Mouse (Mus musculus) neural tube, embryonic 14.5 days (tissue): ENCODE results near the gene Nfkbie. TPM values are rescaled to one million over a fixed set of nuclear protein-coding genes. Genes with fewer than 3 reads are reported as not detected.

Experiments
- ATAC-seq: fragments of 200-750 bp; cut with Nextera tagmentation; 2 replicates; pipeline ENCODE4 v1.8.0; 2017; ENCODE audit warnings: low read depth, mild to moderate bottlenecking, moderate TSS enrichment, moderate library complexity
- H3K27ac ChIP-seq: fragments of 300-500 bp; sonication (generic); 2 replicates; pipeline ENCODE4 v1.5.1; 2014; ENCODE audit warnings: low read depth, mild to moderate bottlenecking, control low read depth, low read length, moderate library complexity, mixed read lengths
- H3K27me3 ChIP-seq: fragments of 300-500 bp; sonication (generic); 2 replicates; pipeline ENCODE4 v1.6.1; 2014; ENCODE audit warnings: low read length; ENCODE audit not compliant: control insufficient read depth, insufficient read depth
- H3K36me3 ChIP-seq: fragments of 300-500 bp; sonication (generic); 2 replicates; pipeline ENCODE4 v1.6.1; 2014; ENCODE audit warnings: low read length, mixed read lengths; ENCODE audit not compliant: control insufficient read depth, insufficient read depth
- H3K4me1 ChIP-seq: fragments of 300-500 bp; sonication (generic); 2 replicates; pipeline ENCODE4 v1.6.1; 2014; ENCODE audit warnings: low read length; ENCODE audit not compliant: control insufficient read depth, insufficient read depth
- H3K4me2 ChIP-seq: fragments of 300-500 bp; sonication (generic); 2 replicates; pipeline ENCODE4 v1.6.1; 2014; ENCODE audit warnings: mild to moderate bottlenecking, low read depth, low read length, control low read depth
- H3K4me3 ChIP-seq: fragments of 300-500 bp; sonication (generic); 2 replicates; pipeline ENCODE4 v1.5.1; 2014; ENCODE audit warnings: low read depth, low read length, control low read depth, mixed read lengths
- H3K9ac ChIP-seq: fragments of 300-500 bp; sonication (generic); replicated peaks from 2 replicates; pipeline ENCODE4 v1.6.1; 2014; ENCODE audit warnings: low read depth, mild to moderate bottlenecking, control low read depth, low read length, mixed read lengths
- H3K9me3 ChIP-seq: fragments of 300-500 bp; sonication (generic); 2 replicates; pipeline ENCODE4 v1.6.1; 2016; ENCODE audit warnings: low read length; ENCODE audit not compliant: control insufficient read depth
- WGBS: fragments of 180-500 bp; shearing (Covaris S2); extraction: QIAGEN DNeasy Blood & Tissue Kit; methylation state at CpG from one replicate; pipeline ENCODE4 v1.1.7; 2014; 5-methylcytosine and 5-hydroxymethylcytosine counted together
- polyA plus RNA-seq: library from polyadenylated mRNA; unstranded; fragments of >200 nt; fragmentation: Nextera tagmentation; extraction: Ambion mirVana; gene quantifications from 2 replicates; pipeline ENCODE4 v1.2.1, GENCODE M21; 2014

The Nfkbie gene
- polyA plus RNA-seq, 1 experiment from 2014 or later, result 4.2 TPM

DNA sequence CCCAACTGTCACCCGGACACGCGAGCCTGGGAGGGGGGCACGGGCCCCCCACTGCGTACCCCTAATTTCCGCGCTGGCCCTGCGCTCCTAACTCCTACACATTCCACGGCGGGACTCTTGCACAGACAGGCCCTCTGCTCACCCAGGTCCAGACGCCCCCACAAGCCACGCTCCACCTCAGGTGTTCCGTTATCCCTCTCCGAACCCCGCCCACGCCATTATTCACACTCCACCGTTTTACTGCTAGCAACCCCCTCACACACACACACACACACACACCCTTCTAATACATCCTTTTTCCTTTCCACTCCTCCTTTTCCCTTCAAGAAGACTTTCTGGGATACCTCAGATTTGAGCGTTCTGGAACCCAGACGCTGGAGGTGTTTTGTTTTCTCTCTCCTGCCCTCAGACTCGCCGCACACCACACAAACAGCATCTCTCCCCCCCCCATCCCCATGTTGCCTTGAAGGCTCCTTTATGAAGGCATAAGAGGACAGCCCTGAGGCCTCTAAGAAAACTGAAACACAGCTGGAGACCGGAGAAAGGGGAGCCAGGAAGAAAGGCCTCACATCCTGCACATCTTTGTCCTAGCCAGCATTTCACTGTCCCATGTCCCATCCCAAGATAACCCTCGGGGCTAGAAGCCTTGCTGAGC is 40.4 kb downstream of the Nfkbie start:
- peaks cover 36% of the 10 kb centered on the region for H3K4me1 ChIP-seq
- ATAC-seq, result peak; percentile 32
- WGBS, result 6% methylated on average over 16 of the region's 23 CpGs

DNA sequence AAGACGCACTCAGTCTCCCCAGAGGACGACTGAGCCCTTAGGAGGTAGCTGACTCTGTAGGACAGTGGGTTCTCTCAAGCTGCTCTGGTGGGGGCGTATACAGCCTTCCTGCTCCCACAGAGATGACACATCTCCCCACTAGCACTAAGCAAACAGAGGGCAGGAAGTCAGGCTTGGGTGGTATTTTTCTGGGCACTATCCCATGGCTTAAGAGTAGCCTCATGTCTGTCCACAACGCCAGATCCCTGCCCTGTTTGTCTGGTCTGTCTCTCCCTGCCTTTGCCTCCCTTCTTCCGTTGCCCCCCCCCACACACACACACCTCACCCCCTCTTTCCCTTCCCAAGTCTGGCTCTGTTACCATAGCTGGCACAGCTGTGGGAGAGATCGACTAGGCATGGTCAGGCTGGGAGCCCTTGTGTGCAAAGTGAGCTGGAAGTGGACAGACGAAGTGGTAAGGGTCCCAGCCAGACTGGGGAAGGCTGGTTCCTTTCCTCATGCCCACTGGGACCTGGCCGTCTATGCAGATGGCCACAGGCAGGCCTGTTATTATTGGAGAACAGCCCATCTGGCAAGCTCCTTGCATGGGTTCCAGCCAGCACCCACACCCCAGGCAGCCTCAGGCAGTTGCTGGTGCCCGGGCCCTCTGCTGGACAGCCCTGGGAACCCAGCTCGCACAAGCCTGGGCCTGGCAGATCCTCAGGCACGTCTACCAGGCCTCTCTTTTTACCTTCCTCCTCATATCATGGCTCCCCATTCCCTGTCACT is 41.3 kb downstream of the Nfkbie start:
- ATAC-seq, result peak; percentile 39; the same call in 1 of the 2 replicates
- no peak overlapping the region for H3K4me3 ChIP-seq
- peaks cover 6% of the 10 kb centered on the region; the same call in 1 of the 2 replicates for H3K27me3 ChIP-seq
- no peaks in the 10 kb centered on the region for H3K36me3 ChIP-seq
- H3K4me2 ChIP-seq, result no peak overlapping the region
- no peak overlapping the region for H3K9ac ChIP-seq
- H3K9me3 ChIP-seq, result no peaks in the 10 kb centered on the region
- H3K27ac ChIP-seq, result peak overlapping the region; percentile 52; the same call in 1 of the 2 replicates
- H3K4me1 ChIP-seq, result peaks cover 36% of the 10 kb centered on the region
- WGBS, result 20% methylated on average over 11 of the region's 11 CpGs

More for the DNA sequence above, 40.4 kb downstream of the Nfkbie start:
- peak overlapping the region; percentile 57; the same call in 1 of the 2 replicates for H3K9ac ChIP-seq
- H3K4me2 ChIP-seq, result peak overlapping the region; percentile 89
- H3K27ac ChIP-seq, result peak overlapping the region; percentile 29; the same call in 1 of the 2 replicates
- no peaks in the 10 kb centered on the region for H3K36me3 ChIP-seq
- H3K27me3 ChIP-seq, result no peaks in the 10 kb centered on the region; the same call in 1 of the 2 replicates
- H3K9me3 ChIP-seq, result no peaks in the 10 kb centered on the region
- peak overlapping the region; percentile 42 for H3K4me3 ChIP-seq

DNA sequence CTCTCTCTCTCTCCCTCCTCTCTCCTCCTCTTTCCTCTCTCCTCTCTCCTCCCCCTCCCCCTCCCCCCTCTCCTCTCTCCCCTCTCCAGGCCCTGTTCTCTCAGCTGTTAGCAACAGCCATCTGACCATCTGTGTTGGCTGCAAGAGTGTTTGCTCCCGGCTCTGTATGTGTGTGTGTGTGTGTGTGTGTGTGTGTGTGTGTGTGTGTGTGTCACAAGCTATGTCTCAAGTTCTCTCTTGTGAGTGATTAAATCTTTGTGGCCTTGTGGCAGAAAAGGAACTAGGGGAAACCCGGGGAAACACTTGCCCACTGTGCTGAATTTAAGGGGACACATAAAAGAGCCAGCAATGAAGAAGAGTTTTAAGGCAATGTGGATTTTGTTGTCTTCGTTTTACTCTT is 42.3 kb downstream of the Nfkbie start:
- no peak for ATAC-seq
- Histone ChIP-seq H3K27me3 (peaks cover 6% of the 10 kb centered on the region; the same call in 1 of the 2 replicates), H3K9me3 (no peaks in the 10 kb centered on the region), H3K4me1 (peaks cover 30% of the 10 kb centered on the region), H3K36me3 (no peaks in the 10 kb centered on the region), H3K4me3 (no peak overlapping the region), H3K9ac (no peak overlapping the region), H3K27ac (no peak overlapping the region), H3K4me2 (no peak overlapping the region)
- 31% methylated on average over 3 of the region's 3 CpGs for WGBS

DNA sequence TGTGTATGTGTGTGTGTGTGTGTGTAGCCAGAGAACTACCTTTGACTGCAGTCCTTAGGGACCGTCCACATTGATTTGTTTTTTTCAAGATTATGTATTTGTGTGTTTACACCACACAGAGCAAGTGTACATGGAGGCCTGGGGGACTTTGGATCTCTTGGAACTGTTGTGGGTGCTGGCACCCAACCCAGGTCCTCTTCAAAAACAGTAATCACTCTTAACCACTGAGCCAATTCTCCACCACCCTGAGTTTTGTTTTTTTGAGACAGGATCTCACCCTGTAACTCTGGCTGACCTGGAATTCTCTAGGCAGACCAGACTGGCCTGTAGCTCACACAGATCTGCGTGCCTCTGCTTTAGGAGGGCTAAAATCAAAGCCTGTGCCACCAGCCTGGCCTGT is 42.9 kb downstream of the Nfkbie start:
- Histone ChIP-seq H3K4me3 (no peak overlapping the region), H3K9me3 (no peaks in the 10 kb centered on the region), H3K4me1 (peaks cover 30% of the 10 kb centered on the region), H3K27ac (no peak overlapping the region), H3K4me2 (no peak overlapping the region), H3K9ac (no peak overlapping the region), H3K27me3 (peaks cover 6% of the 10 kb centered on the region; the same call in 1 of the 2 replicates), H3K36me3 (no peaks in the 10 kb centered on the region)
- ATAC-seq, result no peak
- WGBS, result 92% methylated on average over 2 of the region's 2 CpGs

DNA sequence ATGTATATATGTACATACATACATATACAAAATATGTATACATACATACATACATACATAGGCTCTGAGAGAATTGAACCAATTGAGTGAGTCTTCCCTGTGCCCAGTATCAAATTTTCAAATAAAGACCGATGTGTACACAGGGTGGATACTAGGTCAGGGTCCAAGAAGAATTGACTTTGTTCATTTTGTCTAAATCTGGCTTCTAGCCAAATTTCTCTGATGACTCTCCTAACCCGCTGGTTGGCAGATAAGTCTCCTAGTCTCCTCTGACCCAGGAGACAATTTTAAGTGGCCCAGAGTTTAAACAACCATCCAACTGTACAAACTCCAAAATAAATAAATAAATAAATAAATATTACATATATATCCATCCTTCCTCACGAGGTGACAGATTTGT is 43.4 kb downstream of the Nfkbie start:
- WGBS, result 46% methylated on average over 3 of the region's 3 CpGs
- Histone ChIP-seq H3K27ac (no peak overlapping the region), H3K9me3 (no peaks in the 10 kb centered on the region), H3K9ac (no peak overlapping the region), H3K4me3 (no peak overlapping the region), H3K4me2 (no peak overlapping the region; the same call in 1 of the 2 replicates), H3K36me3 (no peaks in the 10 kb centered on the region), H3K4me1 (peaks cover 30% of the 10 kb centered on the region), H3K27me3 (peaks cover 6% of the 10 kb centered on the region; the same call in 1 of the 2 replicates)
- ATAC-seq, result no peak

DNA sequence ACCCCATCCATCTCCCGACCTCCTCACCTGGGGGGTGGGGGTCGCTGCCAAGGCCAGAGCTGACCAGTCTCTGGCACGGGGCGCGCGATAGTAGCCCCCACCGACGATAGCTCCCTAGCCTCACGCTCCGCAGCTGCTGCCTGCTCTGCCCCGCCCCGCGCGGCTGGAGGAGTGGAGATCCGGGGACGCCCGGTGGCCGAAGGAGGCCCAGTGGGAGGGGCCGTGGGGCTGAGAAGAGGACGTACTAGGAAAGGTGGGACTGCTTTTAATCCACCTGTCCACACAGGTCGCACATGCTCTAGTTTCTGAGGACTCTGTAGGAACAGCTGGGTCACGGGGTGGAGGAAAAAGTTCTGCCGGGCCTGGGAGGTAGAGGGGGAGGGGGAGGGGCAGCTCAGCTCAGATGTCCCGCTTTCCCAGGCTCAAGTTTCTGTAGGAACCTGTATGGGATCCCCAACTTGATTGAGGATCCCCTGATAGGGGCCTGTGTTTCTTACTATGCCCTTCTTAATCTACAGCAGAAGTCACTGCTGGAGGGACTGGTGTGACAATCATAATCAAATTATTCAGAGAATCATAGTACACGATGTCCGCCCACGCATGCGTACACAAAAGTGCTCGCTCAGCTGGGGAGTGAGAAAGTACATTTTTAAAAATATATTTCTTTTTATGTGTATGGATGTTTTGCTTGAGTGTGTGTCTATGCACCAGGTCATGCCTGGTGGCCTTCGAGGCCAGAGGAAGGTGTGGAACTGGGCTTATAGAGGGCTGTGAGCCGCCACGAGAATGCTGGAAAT is 44.1 kb downstream of the Nfkbie start, which contains the start of gene Slc29a1:
Slc29a1 (minus strand) TSS at position 161 of the 797 bp plus-strand sequence.
- no peak for ATAC-seq
- Histone ChIP-seq H3K4me1 (peaks cover 24% of the 10 kb centered on the region), H3K27ac (no peak within 1 kb of the TSS), H3K9ac (0 out of 2 replicates have a peak within 1 kb of the TSS, but pooled peaks have one; percentile 18), H3K36me3 (no peaks in the 10 kb centered on the region), H3K9me3 (no peaks in the 10 kb centered on the region), H3K4me3 (peak within 1 kb of the TSS; percentile 13), H3K27me3 (peaks cover 6% of the 10 kb centered on the region; the same call in 1 of the 2 replicates), H3K4me2 (peak within 1 kb of the TSS; percentile 48)
- 18% methylated on average over 32 of the region's 32 CpGs for WGBS

DNA sequence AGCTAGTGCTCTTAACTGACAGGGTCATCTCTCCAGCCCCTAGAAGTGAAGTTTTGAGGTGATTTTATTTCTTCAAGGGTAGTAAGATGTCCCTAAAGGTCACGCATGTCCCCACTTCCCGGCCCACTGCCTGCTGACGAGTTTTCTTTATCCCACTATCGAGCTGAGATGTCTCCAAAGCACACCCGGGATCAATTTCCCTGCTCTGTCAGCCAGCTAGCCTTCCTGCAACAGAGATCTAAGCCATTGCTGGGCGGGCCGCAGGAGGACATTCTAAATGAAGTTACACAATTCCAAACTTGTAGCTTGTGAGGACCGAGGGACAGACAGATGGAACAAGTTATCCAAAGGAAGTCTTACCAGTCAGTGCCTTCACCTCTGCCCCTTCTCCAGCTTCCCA is 44.8 kb downstream of the Nfkbie start:
- H3K9me3 ChIP-seq, result no peaks in the 10 kb centered on the region
- H3K4me3 ChIP-seq, result no peak overlapping the region
- H3K9ac ChIP-seq, result no peak overlapping the region
- peaks cover 6% of the 10 kb centered on the region; the same call in 1 of the 2 replicates for H3K27me3 ChIP-seq
- H3K4me1 ChIP-seq, result peaks cover 19% of the 10 kb centered on the region
- WGBS, result 73% methylated on average over 8 of the region's 8 CpGs
- H3K27ac ChIP-seq, result no peak overlapping the region
- ATAC-seq, result no peak
- no peak overlapping the region for H3K4me2 ChIP-seq
- no peaks in the 10 kb centered on the region for H3K36me3 ChIP-seq

DNA sequence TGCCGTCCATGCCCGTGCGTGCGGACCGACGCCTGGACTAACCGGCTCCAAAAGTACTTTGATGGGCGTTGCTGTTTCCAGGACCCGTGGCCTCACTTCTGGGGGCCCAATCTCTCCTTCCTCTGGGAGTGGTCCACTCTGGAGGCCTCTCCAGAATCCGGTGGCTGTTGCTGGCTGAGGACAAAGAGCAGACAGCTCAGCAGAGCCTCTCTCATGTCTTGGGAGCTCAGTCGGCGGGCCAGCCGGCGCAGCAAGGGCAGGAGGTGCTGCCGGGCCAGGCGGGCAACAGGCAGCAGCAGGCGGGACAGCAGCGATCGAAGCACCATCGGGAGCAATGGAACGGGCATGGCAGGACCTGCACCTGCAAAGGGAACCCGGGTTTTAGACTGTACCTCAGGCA is 45.8 kb downstream of the Nfkbie start:
- no peak for ATAC-seq
- WGBS, result 13% methylated on average over 22 of the region's 22 CpGs
- Histone ChIP-seq H3K9me3 (no peaks in the 10 kb centered on the region), H3K4me1 (peaks cover 12% of the 10 kb centered on the region), H3K36me3 (no peaks in the 10 kb centered on the region), H3K9ac (no peak overlapping the region), H3K27me3 (peaks cover 6% of the 10 kb centered on the region; the same call in 1 of the 2 replicates), H3K27ac (no peak overlapping the region), H3K4me2 (no peak overlapping the region), H3K4me3 (no peak overlapping the region)
